Mouse (Mus musculus) regulatory T cell (primary cell): Measurements from ENCODE around the gene Slc27a4.
"Not testable (repeated sequence)": the region's sequence is repeated elsewhere in the genome, so short reads cannot be mapped to it uniquely, and the experiment has no call there.

Source experiments
- in situ Hi-C: fragments of 300-600 bp; cut with MboI, MseI; formaldehyde crosslinking; loops from one replicate; pipeline ENCODE4 v1.15.1; 2025; ENCODE audit warnings: high pct_unique_total_duplicates

Gene Slc27a4

DNA sequence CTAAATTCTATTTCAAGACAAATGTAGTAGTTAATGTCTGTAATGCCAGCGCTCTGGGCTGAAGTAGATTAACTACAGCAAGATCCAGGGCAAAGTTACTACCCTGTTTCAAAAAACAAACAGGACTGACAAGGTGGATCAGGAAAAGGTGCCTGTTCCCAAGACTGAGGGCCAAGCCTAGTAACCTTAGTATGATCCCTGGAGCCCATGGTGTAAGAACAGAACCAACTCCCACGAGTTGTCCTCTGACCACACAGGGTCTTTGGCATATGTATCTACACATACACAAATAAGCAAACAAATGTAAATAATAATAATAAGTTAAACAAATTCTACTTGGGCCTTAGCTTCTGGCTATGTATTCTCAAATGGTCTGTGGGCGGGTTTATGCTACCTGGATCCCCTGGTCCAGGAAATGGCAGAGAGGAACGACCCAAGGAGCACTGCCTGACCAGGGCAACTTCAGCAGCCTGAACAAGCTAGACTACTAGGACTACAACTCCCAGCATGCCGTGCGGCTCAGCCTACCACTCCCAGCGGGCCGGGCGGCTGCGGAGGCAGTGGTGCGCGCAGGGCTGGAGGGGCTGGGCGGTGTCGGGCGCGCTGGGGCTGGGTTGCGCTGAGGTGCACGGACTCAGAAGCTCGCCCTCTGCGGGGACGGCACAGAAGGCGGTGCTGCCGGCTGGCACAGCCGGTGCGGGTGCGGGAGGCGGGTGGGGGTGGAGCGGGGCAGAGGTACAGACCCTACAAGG lies at the start of gene Slc27a4:
Gene Slc27a4 (plus strand): TSS at position 560 of the 752 bp plus-strand sequence.
- in situ Hi-C loops, result no loop called here

DNA sequence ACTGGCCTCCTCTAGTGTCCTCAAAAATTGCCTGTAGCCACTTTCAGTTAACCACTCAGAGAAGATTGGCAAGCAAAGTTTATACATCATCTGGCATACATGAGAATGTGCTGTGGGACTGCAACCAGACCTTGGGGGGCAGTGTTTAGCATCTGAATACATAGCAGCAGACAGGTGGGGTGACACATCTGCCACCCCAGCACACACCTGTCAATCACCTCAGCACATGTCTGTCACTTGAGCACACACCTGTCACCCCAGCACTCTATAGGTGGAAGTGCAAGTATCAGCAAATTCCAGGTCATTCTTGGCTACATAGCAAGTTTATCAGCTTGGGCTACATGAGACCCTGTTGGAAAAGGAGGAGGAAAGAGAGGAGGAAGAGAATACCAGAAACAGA lies 46.7 kb upstream of the Slc27a4 start:
- in situ Hi-C loops, result no loop called here

DNA sequence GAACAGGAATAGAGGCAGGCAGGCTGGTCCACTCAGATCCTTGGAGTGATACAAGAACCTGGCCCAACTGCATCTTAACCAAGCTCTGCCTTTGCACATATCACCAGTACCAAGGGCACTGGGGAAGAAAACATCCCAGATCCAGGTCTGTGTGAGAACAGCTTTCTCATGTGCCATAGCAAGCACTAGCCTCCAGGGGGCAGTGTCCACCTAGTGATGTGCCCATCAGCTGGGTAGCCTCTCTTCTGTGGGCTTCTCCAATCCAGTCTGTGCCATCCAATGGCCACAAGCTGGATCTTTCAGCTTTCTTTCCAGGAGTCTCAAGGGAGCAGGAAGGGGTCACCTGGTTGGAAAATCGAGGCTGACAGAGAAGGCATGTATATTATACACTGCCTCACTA lies 37.6 kb upstream of the Slc27a4 start:
- in situ Hi-C loops, result loop anchor here (5.0 kb wide), 1 partner anchor 92 kb away; no protein-coding TSS in a partner anchor

DNA sequence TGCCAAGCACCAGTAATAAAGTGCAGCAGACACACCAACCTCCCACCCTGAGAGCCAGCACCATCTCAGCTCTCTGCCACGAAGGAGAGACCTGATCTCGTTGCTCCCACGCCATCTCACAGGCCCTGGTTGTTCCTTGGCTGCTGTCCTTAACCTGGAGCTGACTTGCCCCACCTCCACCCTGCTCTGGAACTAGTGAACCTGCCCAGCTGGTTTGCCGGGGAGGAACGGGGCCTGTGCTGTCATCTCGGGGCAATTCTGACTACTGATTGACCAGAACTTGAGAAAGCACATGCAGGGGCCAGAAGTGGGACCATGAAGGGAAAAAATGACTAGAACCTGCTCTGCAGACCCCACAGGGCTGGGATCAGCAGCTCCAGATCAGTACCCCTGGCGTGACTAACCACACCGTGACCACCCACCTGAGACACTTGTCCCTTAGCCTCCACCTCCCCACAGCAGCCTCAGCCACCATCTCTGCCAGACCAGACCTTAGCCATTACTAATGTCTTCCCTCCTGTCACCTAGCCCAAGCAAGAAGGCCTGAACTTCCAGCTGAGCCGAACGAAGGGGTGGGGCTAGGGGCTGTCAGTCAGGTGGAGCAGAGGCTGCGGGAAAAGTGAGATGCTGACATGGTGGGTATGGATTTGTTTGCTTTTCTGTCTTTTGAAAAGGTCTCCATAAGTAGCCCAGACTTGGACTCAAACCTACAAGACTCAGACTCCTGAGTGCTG lies 34.3 kb upstream of the Slc27a4 start:
- in situ Hi-C loops, result loop anchor here (5.0 kb wide), 1 partner anchor 89 kb away; no protein-coding TSS in a partner anchor

DNA sequence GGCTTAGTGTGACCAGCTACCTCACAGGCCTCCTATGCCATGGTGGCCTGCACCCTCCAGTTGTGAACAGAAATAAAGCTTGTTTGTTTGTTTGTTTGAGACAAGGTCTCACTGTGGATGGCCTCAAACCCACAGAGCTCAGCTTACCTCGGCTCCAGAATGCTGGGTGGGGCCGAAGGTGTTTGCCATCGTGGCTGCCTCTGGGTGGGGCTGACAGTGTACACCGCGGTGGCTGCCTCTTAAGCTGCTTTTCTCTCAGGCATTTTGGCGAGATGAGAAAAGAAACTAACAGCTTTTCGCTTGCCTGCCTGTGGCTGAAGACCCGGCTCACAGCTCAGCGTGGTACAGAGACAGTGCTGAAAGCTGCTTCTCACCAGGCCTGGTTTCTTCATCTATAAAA lies 33.5 kb upstream of the Slc27a4 start:
- in situ Hi-C loops, result loop anchor here (5.0 kb wide), 1 partner anchor 88 kb away; no protein-coding TSS in a partner anchor

DNA sequence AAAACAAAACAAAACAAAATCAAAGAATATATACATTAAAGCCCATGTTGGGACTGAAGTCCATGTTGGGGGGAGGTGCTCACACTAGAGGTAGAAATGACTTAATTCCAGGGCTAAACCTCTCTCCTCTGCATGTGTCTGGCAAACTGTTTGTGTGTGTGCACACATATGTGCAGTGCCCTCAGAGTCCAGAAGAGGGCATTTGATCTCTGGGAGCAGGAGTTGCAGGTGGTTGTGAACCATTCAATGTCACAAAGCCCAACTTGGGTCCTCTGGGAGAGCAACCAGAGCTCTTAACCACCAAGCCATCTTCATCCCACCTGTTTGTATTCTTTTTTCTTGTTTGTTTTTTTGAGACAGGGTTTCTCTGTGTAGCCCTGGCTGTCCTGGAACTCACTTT lies 32.3 kb upstream of the Slc27a4 start:
- in situ Hi-C loops, result no loop called here

DNA sequence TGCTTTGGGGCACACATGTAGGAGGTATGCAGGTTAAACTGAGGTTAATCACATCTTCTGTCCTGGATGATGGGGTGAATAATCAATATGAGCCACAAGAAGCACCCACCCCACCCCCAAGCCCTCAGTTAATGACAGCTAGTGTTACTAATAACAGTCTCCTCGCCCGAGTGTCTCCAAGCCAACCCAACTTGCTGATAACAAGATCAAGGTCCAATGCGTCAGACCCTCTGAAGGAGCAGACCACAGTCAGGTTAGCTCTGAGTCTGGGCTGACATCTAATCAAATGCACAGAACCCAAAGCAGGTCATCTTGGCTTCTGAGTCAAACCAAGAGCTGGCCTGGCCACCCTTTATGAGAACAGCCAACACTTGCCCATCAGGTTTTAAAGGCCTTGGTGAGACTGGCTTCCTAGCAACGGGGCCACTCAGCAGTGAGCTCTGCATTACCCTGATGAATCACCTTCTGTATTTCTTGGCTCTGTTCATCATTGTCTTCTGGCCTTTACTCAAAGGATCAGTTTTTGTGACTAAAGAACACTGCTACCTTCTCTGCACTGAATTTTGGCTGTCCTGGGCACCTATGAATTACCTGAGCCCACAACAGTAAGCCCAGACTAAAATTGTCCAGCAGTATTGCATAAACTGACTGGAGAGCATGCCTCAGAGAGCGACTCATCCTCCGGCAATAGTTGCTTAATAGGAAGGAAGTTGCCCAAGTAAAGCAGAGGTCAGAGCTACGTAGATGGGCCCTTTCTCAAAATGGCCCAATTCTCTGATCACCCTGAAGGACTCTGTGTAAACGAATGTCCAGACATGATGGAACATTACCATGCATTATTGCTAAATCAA lies 30.6 kb upstream of the Slc27a4 start:
- in situ Hi-C loops, result no loop called here

DNA sequence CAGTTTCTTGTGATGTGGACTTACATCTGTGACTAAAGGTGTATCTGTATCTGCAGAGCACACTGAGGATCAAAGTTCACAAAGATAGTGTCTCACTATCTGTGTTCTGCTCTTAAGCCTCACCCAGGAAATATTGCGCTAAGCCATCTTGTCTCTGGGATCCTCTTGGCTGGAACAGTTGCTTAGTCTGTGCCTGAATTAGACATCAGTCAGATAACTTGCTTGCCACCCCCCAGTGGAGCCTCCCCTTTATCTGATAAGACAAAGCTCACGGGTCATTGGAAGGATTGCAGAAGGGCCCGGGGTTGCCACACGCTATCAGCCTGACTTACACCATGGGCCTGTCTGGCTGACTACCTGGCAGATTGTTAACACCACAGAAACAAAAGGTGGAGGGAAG lies 29.1 kb upstream of the Slc27a4 start:
- in situ Hi-C loops, result no loop called here

DNA sequence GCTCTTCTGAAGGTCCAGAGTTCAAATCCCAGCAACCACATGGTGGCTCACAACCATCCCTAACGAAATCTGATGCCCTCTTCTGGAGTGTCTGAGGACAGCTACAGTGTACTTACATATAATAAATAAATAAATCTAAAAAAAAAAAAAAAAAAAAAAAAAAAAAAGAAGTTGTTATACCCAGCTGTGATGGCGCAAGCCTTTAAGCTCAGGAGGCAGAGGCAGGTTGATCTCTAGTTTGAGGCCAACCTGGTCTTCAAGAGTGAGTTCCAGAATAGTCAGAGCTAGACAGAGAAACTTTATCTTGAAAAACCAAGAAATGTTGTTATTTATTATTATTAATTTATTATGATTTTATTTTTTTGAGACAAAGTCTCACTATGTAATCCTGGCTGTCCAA lies 21.2 kb upstream of the Slc27a4 start:
- in situ Hi-C loops, result not testable (repeated sequence)

DNA sequence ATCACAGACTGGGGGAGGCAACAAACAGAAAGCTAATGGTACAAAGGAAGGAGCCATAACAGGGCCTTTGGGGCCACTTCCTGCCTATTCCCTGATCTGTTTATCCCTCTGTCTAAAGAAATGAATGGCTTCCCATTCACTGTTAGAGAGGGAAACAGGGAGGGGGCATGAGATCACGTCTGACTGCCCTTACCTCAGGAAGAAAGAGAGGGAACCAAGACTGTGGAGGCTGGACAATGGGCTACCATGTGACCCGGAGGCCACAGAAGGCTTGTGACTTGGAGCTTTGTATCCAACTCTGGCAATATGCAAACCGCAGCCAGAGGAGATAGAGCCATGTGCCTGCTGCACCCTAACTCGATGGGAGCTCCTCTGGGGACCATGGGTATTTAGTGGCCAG lies 18.1 kb upstream of the Slc27a4 start:
- in situ Hi-C loops, result no loop called here

DNA sequence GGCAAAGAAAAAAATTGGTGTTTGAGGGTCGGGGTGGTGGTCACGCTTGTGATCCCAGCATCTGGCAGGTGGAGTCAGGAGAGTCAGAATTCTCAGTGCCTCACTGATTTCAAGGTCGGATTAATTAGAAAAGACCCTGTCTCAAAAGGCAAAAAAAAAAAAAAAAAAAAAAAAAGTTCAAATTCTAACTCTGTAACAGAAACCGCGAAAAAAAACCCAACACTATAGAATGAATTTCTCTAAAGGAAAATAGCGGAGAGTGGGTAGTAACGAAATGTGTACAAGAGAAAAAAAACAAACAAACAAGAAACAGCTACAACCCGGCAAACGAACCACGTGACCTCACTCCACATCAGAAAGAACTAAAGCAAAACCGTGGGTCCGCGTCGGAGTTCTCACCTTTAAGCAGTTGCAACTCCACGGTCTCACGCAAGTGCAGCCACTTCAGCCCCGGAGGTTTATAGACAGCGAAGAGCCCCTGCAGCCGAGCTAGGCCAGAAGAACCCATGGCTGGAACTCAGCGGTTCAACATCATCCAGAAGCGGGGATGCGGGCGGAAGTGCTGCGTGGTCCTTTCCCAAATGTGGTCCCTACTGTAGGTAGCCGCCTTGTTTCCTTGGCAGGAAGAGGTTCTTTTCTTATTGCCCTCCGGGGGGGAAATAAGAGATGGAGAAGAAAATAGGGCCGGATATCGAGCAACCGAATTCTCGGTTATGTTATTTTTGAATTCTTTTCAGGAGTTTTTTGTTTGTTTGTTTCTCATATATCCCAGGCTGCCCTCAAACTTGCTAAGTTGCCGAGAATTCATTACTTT lies 15.1 kb upstream of the Slc27a4 start, which contains the start of gene Coq4:
Gene Coq4 (plus strand): TSS at position 390 of the 814 bp plus-strand sequence.
- in situ Hi-C loops, result no loop called here

DNA sequence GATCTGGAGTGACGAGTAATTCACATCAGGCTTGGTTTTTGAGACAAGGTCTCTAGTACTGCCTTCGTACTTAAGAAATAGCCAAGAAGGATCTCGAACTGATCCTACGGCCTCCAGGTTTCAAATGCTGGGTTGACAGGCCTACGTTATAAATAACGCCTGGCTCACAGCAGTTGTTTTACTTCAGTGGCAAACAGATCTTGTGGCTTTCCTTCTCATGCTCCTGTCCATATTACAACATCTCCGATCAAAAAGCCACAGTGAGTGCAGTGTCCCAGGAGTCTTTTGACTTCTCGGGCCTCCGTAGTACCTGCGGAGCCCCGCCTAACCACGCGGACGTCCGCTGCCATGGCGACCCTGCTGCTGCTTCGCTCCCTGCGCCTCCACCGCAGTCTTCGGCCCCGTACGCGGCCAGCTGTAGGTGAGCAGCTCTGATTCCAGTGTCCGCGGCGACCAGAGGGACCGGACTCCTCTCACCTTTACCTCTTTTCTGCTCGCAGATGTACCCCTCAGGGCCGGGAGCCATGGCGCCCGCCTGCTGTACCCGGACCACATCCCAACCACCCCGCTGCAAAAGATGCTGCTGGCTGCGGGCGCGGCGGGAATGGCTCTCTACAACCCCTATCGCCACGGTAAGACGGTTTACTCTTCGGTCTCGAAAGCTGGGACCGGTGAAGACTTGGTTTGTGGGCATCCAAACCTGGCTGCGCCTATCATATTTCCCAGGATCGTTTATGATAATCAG lies 14.3 kb upstream of the Slc27a4 start, which contains the start of gene Trub2:
Gene Trub2 (minus strand): TSS at position 566 of the 745 bp plus-strand sequence.
- in situ Hi-C loops, result no loop called here

DNA sequence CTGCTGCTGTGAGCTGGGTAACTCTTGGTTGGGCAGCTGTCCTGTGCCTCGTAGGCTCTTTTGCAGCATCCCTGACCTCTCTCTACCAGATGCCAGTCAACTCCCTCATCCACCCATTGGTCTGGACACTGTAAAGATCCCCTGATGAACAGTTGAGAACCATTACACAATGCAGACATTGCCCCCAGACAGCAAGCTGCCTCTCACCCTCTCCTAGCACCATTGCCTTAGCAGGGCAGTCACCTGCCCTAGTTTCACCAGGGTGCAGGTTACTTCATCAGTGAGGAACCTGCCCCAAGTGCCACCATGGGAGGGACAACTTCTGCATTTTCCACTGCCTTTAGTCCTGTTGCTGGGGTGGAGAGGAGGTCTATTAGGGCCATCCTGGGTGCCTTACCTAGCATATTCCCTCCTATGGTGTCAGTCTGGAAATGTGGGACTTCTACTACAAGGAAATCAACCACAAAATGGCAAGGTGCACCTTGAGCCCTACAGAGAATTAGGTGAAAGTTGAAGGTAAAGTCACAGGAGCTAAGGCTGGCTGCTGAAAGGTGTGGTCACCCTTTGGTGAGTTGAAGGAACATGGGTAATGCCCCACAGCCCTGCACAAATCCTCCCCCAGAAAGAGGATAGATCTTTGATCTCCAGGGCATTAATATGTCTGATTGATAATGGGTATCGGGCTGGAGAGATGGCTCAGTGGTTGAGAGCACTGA lies 9.5 kb upstream of the Slc27a4 start:
- in situ Hi-C loops, result no loop called here

DNA sequence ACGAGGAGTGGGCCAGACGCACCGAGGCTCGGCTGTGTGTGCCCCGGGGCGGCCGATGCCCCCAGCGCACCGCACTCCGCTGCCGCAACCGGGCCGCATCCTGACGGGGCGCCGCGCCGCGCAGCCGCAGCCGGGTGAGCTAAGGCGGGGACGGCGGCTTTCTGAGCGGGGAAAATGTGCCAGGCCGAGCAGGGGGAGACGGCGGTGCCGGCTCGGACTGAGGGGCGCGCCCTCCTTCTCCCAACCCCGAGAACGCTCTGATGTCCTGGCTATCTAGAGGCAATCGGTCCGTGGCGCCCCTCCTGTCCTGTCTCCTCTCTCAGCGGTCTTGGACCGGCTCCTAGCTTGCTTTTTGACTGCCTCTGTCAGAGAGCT lies 380 bp downstream of the Slc27a4 start:
- in situ Hi-C loops, result no loop called here

DNA sequence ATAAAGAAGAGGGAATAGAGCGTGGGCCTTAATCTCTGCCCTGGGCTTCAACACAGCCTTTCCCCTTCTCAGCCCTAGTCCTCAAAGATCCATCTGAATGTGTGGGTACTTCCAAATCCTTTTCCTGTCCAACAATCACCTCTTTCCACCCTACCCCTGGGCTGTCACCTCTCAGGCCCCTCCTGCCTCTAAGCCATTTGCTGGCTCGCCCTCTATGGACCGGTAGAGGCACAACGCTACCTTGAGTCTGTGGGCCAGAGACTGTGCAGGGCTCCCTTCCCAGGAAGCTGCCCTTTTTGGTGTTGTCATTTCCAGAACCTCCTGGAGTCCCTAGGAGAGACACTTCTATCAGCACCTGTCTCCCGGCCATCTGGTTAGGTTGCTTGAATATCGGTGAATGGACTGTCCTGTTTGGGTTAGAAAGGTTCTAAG lies 982 bp downstream of the Slc27a4 start:
- in situ Hi-C loops, result no loop called here

DNA sequence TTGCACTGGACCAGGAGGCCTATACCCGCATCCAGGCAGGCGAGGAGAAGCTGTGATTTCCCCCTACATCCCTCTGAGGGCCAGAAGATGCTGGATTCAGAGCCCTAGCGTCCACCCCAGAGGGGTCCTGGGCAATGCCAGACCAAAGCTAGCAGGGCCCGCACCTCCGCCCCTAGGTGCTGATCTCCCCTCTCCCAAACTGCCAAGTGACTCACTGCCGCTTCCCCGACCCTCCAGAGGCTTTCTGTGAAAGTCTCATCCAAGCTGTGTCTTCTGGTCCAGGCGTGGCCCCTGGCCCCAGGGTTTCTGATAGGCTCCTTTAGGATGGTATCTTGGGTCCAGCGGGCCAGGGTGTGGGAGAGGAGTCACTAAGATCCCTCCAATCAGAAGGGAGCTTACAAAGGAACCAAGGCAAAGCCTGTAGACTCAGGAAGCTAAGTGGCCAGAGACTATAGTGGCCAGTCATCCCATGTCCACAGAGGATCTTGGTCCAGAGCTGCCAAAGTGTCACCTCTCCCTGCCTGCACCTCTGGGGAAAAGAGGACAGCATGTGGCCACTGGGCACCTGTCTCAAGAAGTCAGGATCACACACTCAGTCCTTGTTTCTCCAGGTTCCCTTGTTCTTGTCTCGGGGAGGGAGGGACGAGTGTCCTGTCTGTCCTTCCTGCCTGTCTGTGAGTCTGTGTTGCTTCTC lies 13.4 kb downstream of the Slc27a4 start:
- in situ Hi-C loops, result loop anchor here (5.0 kb wide), 1 partner anchor 96 kb away; no protein-coding TSS in a partner anchor

DNA sequence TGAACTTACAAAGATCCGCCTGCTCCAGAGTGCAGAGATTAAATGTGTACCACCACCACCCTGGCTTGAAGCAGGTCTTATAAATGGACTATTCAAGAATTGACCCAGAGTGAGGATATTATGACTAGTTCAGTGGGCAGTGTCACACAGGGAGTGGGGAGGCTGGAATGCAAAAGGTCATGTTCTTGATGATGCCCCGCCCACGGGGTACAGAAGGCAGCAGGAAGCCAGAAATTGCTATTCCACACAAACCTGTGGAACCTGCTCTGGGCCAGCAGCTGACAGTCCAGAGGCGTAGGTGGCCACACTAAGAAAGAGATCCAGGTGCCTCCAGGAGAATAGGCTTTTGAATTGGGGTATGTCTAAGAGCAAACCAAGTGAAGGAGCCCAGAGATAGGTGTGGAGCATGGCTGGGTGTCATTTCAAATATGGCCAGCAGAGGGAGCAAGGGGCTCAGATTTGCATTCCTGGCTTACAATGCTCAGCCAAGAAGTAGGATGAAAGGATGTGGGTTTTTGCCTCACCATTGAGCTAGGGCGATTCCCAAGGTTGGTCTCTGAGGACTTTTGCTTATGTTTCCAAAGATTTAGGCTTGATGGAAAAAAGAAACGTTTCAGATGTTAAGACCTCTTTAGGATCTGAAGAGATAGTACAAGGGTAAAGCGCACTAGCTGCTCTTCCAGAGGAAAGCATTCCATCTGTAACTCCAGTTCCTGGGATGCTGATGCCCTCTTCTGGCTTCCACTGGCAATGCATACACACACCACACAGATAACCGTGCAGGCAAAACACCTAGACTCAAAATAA lies 15.2 kb downstream of the Slc27a4 start:
- in situ Hi-C loops, result loop anchor here (5.0 kb wide), 1 partner anchor 95 kb away; no protein-coding TSS in a partner anchor

DNA sequence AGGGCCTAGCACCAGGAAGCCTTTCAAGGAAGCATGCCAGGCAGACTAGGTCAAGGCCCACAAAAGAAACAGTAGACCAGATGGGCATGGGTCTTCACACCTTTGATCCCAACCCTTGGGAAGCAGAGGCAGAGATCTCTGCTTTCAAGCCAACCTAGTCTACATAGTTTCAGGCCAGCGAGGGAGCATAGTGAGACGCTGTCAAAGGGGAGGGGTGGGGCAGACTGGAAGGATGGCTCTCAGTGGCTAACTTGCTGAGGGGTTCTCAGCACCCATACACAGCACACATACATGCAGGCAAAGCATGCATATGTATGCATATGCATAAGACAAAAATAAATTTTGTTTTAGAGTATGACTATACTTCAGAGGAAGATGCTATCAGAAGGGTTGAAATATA lies 16.9 kb downstream of the Slc27a4 start:
- in situ Hi-C loops, result loop anchor here (5.0 kb wide), 1 partner anchor 93 kb away; no protein-coding TSS in a partner anchor
